Mouse (Mus musculus): ENCODE measurements around the gene Tcf3. TPM values are rescaled to one million over a fixed set of nuclear protein-coding genes. Genes with fewer than 3 reads are reported as not detected.

Tcf3 gene
- polyA plus RNA-seq, 1 experiment from 2014 or later, result 126 TPM

- Histone ChIP-seq H3K9me3 (no peaks in the 10 kb centered on the region), H3K9ac (no peak overlapping the region), H3K4me2 (no peak overlapping the region), H3K27ac (no peak overlapping the region), H3K4me1 (peaks cover 23% of the 10 kb centered on the region), H3K36me3 (peaks cover 59% of the 10 kb centered on the region), H3K27me3 (no peaks in the 10 kb centered on the region), H3K4me3 (no peak overlapping the region)
- WGBS, result 83% methylated on average over 5 of the region's 5 CpGs
- no peak for ATAC-seq (ENCODE audit: borderline replicate concordance, extremely low read depth, low FRiP score, low TSS enrichment)
Observed at GRCm38 (mm10) chr10:80392687-80393086, 40.8 kb downstream of the Tcf3 start.

GRCm38 (mm10) chr10:80390697-80391096, 42.8 kb downstream of the Tcf3 start:
- Histone ChIP-seq H3K9ac (no peak overlapping the region), H3K9me3 (no peaks in the 10 kb centered on the region), H3K36me3 (peaks cover 51% of the 10 kb centered on the region), H3K4me3 (no peak overlapping the region), H3K4me1 (peaks cover 8% of the 10 kb centered on the region), H3K27ac (no peak overlapping the region), H3K4me2 (no peak overlapping the region), H3K27me3 (no peaks in the 10 kb centered on the region)
- ATAC-seq (ENCODE audit: borderline replicate concordance, extremely low read depth, low FRiP score, low TSS enrichment), result no peak
- 70% methylated on average over 9 of the region's 9 CpGs for WGBS

- no peak overlapping the region for H3K4me3 ChIP-seq
- WGBS, result 59% methylated on average over 4 of the region's 4 CpGs
- H3K27me3 ChIP-seq, result no peaks in the 10 kb centered on the region
- ATAC-seq (ENCODE audit: borderline replicate concordance, extremely low read depth, low FRiP score, low TSS enrichment), result no peak
- H3K36me3 ChIP-seq, result peaks cover 37% of the 10 kb centered on the region
- no peaks in the 10 kb centered on the region for H3K9me3 ChIP-seq
- no peak overlapping the region for H3K9ac ChIP-seq
- H3K4me1 ChIP-seq, result peaks cover 21% of the 10 kb centered on the region
- no peak overlapping the region for H3K4me2 ChIP-seq
- no peak overlapping the region for H3K27ac ChIP-seq
Observed at GRCm38 (mm10) chr10:80389185-80389708, 44.2 kb downstream of the Tcf3 start.

GRCm38 (mm10) chr10:80388731-80389130, 44.7 kb downstream of the Tcf3 start:
- no peak overlapping the region for H3K27ac ChIP-seq
- H3K4me1 ChIP-seq, result peaks cover 27% of the 10 kb centered on the region
- H3K4me3 ChIP-seq, result no peak overlapping the region
- no peak overlapping the region for H3K9ac ChIP-seq
- peaks cover 32% of the 10 kb centered on the region for H3K36me3 ChIP-seq
- no peaks in the 10 kb centered on the region for H3K27me3 ChIP-seq
- WGBS, result 26% methylated on average over 2 of the region's 2 CpGs
- H3K4me2 ChIP-seq, result no peak overlapping the region
- ATAC-seq (ENCODE audit: borderline replicate concordance, extremely low read depth, low FRiP score, low TSS enrichment), result no peak
- no peaks in the 10 kb centered on the region for H3K9me3 ChIP-seq

- H3K4me3 ChIP-seq, result peak within 1 kb of the TSS; percentile 90
- ATAC-seq (ENCODE audit: borderline replicate concordance, extremely low read depth, low FRiP score, low TSS enrichment), result peak; percentile 64
- no peaks in the 10 kb centered on the region for H3K9me3 ChIP-seq
- peak within 1 kb of the TSS; percentile 85 for H3K27ac ChIP-seq
- H3K4me1 ChIP-seq, result peaks cover 32% of the 10 kb centered on the region
- H3K4me2 ChIP-seq, result peak within 1 kb of the TSS; percentile 98
- 0% methylated on average over 9 of the region's 61 CpGs for WGBS
- peaks cover 28% of the 10 kb centered on the region for H3K36me3 ChIP-seq
- H3K9ac ChIP-seq, result peak within 1 kb of the TSS; percentile 96
- H3K27me3 ChIP-seq, result no peaks in the 10 kb centered on the region
Observed at GRCm38 (mm10) chr10:80387522-80387959, 45.9 kb downstream of the Tcf3 start, which contains the start of gene Mex3d. Gene Mex3d, minus strand, starts transcription at chr10:80387659.

GRCm38 (mm10) chr10:80386735-80387471, 46.5 kb downstream of the Tcf3 start:
- no peak; the same call in 1 of the 2 replicates for ATAC-seq (ENCODE audit: borderline replicate concordance, extremely low read depth, low FRiP score, low TSS enrichment)
- under 1% methylated on average over 51 of the region's 94 CpGs for WGBS
- H3K27ac ChIP-seq, result peak overlapping the region; percentile 85
- peak overlapping the region; percentile 96 for H3K9ac ChIP-seq
- peak overlapping the region; percentile 90 for H3K4me3 ChIP-seq
- no peaks in the 10 kb centered on the region for H3K9me3 ChIP-seq
- no peaks in the 10 kb centered on the region for H3K27me3 ChIP-seq
- peaks cover 28% of the 10 kb centered on the region for H3K36me3 ChIP-seq
- H3K4me2 ChIP-seq, result peak overlapping the region; percentile 98
- H3K4me1 ChIP-seq, result peaks cover 32% of the 10 kb centered on the region

GRCm38 (mm10) chr10:80385811-80386734, 47.4 kb downstream of the Tcf3 start:
- peak overlapping the region; percentile 90 for H3K4me3 ChIP-seq
- WGBS, result under 1% methylated on average over 34 of the region's 34 CpGs
- no peaks in the 10 kb centered on the region for H3K27me3 ChIP-seq
- H3K4me1 ChIP-seq, result peaks cover 32% of the 10 kb centered on the region
- H3K9me3 ChIP-seq, result no peaks in the 10 kb centered on the region
- peak; percentile 43; the same call in 1 of the 2 replicates for ATAC-seq (ENCODE audit: borderline replicate concordance, extremely low read depth, low FRiP score, low TSS enrichment)
- H3K4me2 ChIP-seq, result peak overlapping the region; percentile 98
- H3K9ac ChIP-seq, result peak overlapping the region; percentile 96
- peaks cover 28% of the 10 kb centered on the region for H3K36me3 ChIP-seq
- peak overlapping the region; percentile 85 for H3K27ac ChIP-seq

GRCm38 (mm10) chr10:80385310-80385709, 48.1 kb downstream of the Tcf3 start:
- H3K9me3 ChIP-seq, result no peaks in the 10 kb centered on the region
- peak overlapping the region; percentile 90 for H3K4me3 ChIP-seq
- H3K36me3 ChIP-seq, result peaks cover 29% of the 10 kb centered on the region
- peak overlapping the region; percentile 96 for H3K9ac ChIP-seq
- ATAC-seq (ENCODE audit: borderline replicate concordance, extremely low read depth, low FRiP score, low TSS enrichment), result no peak
- H3K27me3 ChIP-seq, result no peaks in the 10 kb centered on the region
- H3K4me1 ChIP-seq, result peaks cover 32% of the 10 kb centered on the region
- H3K27ac ChIP-seq, result 0 out of 2 replicates have a peak overlapping the region, but pooled peaks have one; percentile 13
- H3K4me2 ChIP-seq, result peak overlapping the region; percentile 98
- 18% methylated on average over 7 of the region's 7 CpGs for WGBS

- no peak for ATAC-seq (ENCODE audit: borderline replicate concordance, extremely low read depth, low FRiP score, low TSS enrichment)
- peaks cover 34% of the 10 kb centered on the region for H3K36me3 ChIP-seq
- no peak overlapping the region for H3K27ac ChIP-seq
- H3K9me3 ChIP-seq, result no peaks in the 10 kb centered on the region
- WGBS, result 69% methylated on average over 7 of the region's 7 CpGs
- H3K9ac ChIP-seq, result peak overlapping the region; percentile 96
- H3K4me1 ChIP-seq, result peaks cover 32% of the 10 kb centered on the region
- H3K4me2 ChIP-seq, result peak overlapping the region; percentile 98
- no peaks in the 10 kb centered on the region for H3K27me3 ChIP-seq
- H3K4me3 ChIP-seq, result peak overlapping the region; percentile 90
Observed at GRCm38 (mm10) chr10:80384709-80385108, 48.7 kb downstream of the Tcf3 start.

- Histone ChIP-seq H3K9me3 (no peaks in the 10 kb centered on the region), H3K4me2 (peak overlapping the region; percentile 98; the same call in 1 of the 2 replicates), H3K4me3 (no peak overlapping the region), H3K9ac (no peak overlapping the region), H3K27me3 (no peaks in the 10 kb centered on the region), H3K4me1 (peaks cover 32% of the 10 kb centered on the region), H3K27ac (no peak overlapping the region), H3K36me3 (peaks cover 37% of the 10 kb centered on the region)
- 79% methylated on average over 4 of the region's 4 CpGs for WGBS
- no peak for ATAC-seq (ENCODE audit: borderline replicate concordance, extremely low read depth, low FRiP score, low TSS enrichment)
Observed at GRCm38 (mm10) chr10:80384115-80384639, 49.3 kb downstream of the Tcf3 start.

GRCm38 (mm10) chr10:80383431-80383830, 50.0 kb downstream of the Tcf3 start:
- WGBS, result 51% methylated on average over 4 of the region's 4 CpGs
- Histone ChIP-seq H3K9me3 (no peaks in the 10 kb centered on the region), H3K4me3 (no peak overlapping the region), H3K4me2 (no peak overlapping the region), H3K27me3 (no peaks in the 10 kb centered on the region), H3K4me1 (peaks cover 30% of the 10 kb centered on the region), H3K9ac (no peak overlapping the region), H3K27ac (no peak overlapping the region), H3K36me3 (peaks cover 37% of the 10 kb centered on the region)
- no peak for ATAC-seq (ENCODE audit: borderline replicate concordance, extremely low read depth, low FRiP score, low TSS enrichment)
